Mouse (Mus musculus): ENCODE results near the gene Pus3. TPM values are rescaled to one million over a fixed set of nuclear protein-coding genes. Genes with fewer than 3 reads are reported as not detected.

The Pus3 gene
- total and polyA plus RNA-seq, 2 experiments from 2014 or later: 7.9 to 9.2 TPM

DNA sequence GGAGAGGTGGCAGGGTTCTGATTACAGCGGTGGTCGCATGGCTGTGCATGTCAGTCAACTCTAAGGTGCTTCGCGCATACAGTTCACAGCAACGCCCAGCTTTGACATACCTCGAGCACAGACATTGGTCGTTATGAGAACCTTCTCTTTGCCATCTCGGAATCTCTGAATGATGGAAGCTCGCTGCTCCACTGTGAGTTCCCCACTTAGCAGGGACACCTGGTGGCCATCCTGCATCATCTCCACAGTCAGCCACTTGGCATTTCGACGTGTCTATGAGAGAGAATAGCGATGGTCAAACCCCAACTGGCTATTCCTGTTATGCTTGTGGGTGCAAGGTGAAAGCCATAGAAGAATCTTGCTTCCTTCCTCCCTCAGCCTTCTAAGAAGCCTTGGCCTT is 12.7 kb upstream of the Pus3 start:
- Histone ChIP-seq H3K9me3 (replicated peaks; ENCODE audit: control insufficient read depth, low read length) (no peaks in the 10 kb centered on the region), H3K4me1 (ENCODE audit: control insufficient read depth, insufficient read depth) (no peaks in the 10 kb centered on the region; the same call in 1 of the 2 replicates), H3K4me3 (ENCODE audit: low read depth, low read length) (no peak overlapping the region), H3K27ac (ENCODE audit: low read depth) (no peak overlapping the region), H3K9ac (replicated peaks; ENCODE audit: low read depth, low read length) (no peak overlapping the region), H3K36me3 (replicated peaks; ENCODE audit: control insufficient read depth, insufficient read depth, low read length) (no peaks in the 10 kb centered on the region), H3K27me3 (ENCODE audit: control insufficient read depth, insufficient read depth, low read length) (no peaks in the 10 kb centered on the region), H3K4me2 (ENCODE audit: low read depth, low read length) (no peak overlapping the region)
- 59% methylated on average over 12 of the region's 12 CpGs for WGBS
- ATAC-seq (ENCODE audit: insufficient read depth, low read depth) (no peak), DNase-seq (ENCODE audit: low spot score) (no peak)
- TF ChIP-seq CTCF (IDR thresholded peaks at IDR 0.05; ENCODE audit: low read depth) (peak; percentile 34; the same call in 1 of the 2 replicates), EP300 (IDR thresholded peaks at IDR 0.05; ENCODE audit: low read depth) (no peak)

DNA sequence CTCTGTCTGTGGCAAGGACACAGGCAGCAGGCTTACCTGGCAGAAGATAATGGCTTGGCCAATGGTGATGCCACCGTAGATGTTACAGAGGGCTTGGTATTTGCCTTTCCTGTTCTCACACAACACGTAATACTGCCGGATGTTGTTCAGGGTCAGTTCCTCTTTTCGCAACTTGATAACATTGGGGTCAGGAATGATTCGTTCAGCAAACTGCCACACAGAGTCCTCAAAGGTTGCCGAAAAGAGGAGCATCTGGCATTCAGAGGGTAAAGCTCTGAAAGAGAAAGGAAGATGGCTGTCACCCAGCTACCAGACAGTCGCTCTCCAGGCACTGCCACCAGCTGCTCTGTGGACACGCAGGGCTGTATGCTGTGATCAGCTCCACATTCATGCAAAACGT is 11.7 kb upstream of the Pus3 start:
- no peak overlapping the region for H3K9ac ChIP-seq (replicated peaks; ENCODE audit: low read depth, low read length)
- H3K9me3 ChIP-seq (replicated peaks; ENCODE audit: control insufficient read depth, low read length): no peaks in the 10 kb centered on the region
- no peak overlapping the region for H3K27ac ChIP-seq (ENCODE audit: low read depth)
- ATAC-seq (ENCODE audit: insufficient read depth, low read depth): no peak
- no peak for TF ChIP-seq CTCF (IDR thresholded peaks at IDR 0.05; ENCODE audit: low read depth)
- TF ChIP-seq EP300 (IDR thresholded peaks at IDR 0.05; ENCODE audit: low read depth): no peak
- no peak for DNase-seq (ENCODE audit: low spot score)
- WGBS: 59% methylated on average over 9 of the region's 9 CpGs
- no peaks in the 10 kb centered on the region for H3K36me3 ChIP-seq (replicated peaks; ENCODE audit: control insufficient read depth, insufficient read depth, low read length)
- H3K4me2 ChIP-seq (ENCODE audit: low read depth, low read length): no peak overlapping the region
- H3K27me3 ChIP-seq (ENCODE audit: control insufficient read depth, insufficient read depth, low read length): no peaks in the 10 kb centered on the region
- no peak overlapping the region for H3K4me3 ChIP-seq (ENCODE audit: low read depth, low read length)
- H3K4me1 ChIP-seq (ENCODE audit: control insufficient read depth, insufficient read depth): no peaks in the 10 kb centered on the region; the same call in 1 of the 2 replicates

DNA sequence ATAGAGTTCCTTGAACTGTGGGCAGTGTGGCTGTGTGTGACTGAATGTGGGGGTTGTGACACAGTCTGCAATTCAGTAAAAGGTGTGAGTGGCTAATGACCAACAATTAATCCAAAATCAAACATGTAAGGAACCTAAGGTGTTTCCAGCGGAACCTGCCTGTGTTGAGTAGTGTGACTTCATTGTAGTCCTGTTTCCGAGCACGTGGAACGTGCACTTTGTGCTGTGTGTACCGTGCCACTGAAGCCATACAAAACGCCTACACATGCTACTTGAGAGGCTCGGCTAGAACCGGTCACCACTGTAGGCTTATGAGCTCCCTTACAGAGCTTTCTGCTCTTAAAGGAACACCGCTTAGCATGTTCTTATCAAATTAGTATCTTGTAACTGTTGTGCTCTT is 9.9 kb upstream of the Pus3 start:
- H3K9me3 ChIP-seq (replicated peaks; ENCODE audit: control insufficient read depth, low read length): no peaks in the 10 kb centered on the region
- H3K27me3 ChIP-seq (ENCODE audit: control insufficient read depth, insufficient read depth, low read length): no peaks in the 10 kb centered on the region
- H3K4me2 ChIP-seq (ENCODE audit: low read depth, low read length): no peak overlapping the region
- H3K4me3 ChIP-seq (ENCODE audit: low read depth, low read length): no peak overlapping the region
- no peaks in the 10 kb centered on the region; the same call in 1 of the 2 replicates for H3K4me1 ChIP-seq (ENCODE audit: control insufficient read depth, insufficient read depth)
- H3K9ac ChIP-seq (replicated peaks; ENCODE audit: low read depth, low read length): no peak overlapping the region
- H3K36me3 ChIP-seq (replicated peaks; ENCODE audit: control insufficient read depth, insufficient read depth, low read length): no peaks in the 10 kb centered on the region
- DNase-seq (ENCODE audit: low spot score) (no peak), ATAC-seq (ENCODE audit: insufficient read depth, low read depth) (no peak)
- TF ChIP-seq CTCF (IDR thresholded peaks at IDR 0.05; ENCODE audit: low read depth) (no peak), EP300 (IDR thresholded peaks at IDR 0.05; ENCODE audit: low read depth) (no peak)
- 79% methylated on average over 9 of the region's 9 CpGs for WGBS
- no peak overlapping the region for H3K27ac ChIP-seq (ENCODE audit: low read depth)

DNA sequence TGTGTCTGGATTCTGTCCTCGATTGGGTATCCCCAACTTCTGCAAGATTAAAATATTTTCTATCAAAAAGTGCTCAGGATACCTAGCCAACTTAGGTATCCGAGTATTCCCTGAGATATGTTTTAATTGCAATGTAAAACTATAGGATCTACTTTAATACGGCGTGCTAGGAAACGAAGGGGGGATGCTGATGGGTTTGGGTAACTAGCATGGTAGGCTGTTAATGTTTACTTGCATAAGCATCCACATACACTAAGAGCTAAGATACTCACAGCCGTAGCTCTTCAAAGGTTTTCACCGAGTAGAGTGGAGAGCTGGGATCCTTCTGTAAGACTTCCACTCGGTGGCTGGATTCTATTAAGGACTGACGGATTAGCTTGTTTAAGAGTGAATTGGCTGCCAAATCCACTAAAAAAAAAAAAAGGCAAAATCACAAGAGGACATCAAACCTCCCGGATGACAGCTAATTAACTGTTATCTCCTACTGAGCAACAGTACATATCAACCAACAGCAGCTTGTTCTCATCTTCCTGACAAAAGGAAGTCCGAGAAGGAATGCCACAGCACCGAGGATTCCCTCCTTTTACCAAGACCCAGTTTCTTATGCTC is 1.8 kb upstream of the Pus3 start:
- no peak overlapping the region for H3K27ac ChIP-seq (ENCODE audit: low read depth)
- DNase-seq (ENCODE audit: low spot score): no peak
- H3K4me3 ChIP-seq (ENCODE audit: low read depth, low read length): no peak overlapping the region
- H3K4me1 ChIP-seq (ENCODE audit: control insufficient read depth, insufficient read depth): peaks cover 9% of the 10 kb centered on the region
- no peak overlapping the region for H3K4me2 ChIP-seq (ENCODE audit: low read depth, low read length)
- H3K27me3 ChIP-seq (ENCODE audit: control insufficient read depth, insufficient read depth, low read length): peaks cover 20% of the 10 kb centered on the region
- ATAC-seq (ENCODE audit: insufficient read depth, low read depth): no peak
- no peak for TF ChIP-seq CTCF (IDR thresholded peaks at IDR 0.05; ENCODE audit: low read depth)
- TF ChIP-seq EP300 (IDR thresholded peaks at IDR 0.05; ENCODE audit: low read depth): no peak
- no peaks in the 10 kb centered on the region for H3K9me3 ChIP-seq (replicated peaks; ENCODE audit: control insufficient read depth, low read length)
- 44% methylated on average over 12 of the region's 12 CpGs for WGBS
- peaks cover 9% of the 10 kb centered on the region; the same call in 1 of the 2 replicates for H3K36me3 ChIP-seq (replicated peaks; ENCODE audit: control insufficient read depth, insufficient read depth, low read length)
- H3K9ac ChIP-seq (replicated peaks; ENCODE audit: low read depth, low read length): no peak overlapping the region

- peak; percentile 79; the same call in 1 of the 2 replicates for ATAC-seq (ENCODE audit: insufficient read depth, low read depth)
- H3K9ac ChIP-seq (replicated peaks; ENCODE audit: low read depth, low read length): peak overlapping the region; percentile 45
- WGBS: 2% methylated on average over 31 of the region's 31 CpGs
- H3K27me3 ChIP-seq (ENCODE audit: control insufficient read depth, insufficient read depth, low read length): peaks cover 20% of the 10 kb centered on the region
- peak overlapping the region; percentile 100 for H3K4me2 ChIP-seq (ENCODE audit: low read depth, low read length)
- H3K4me1 ChIP-seq (ENCODE audit: control insufficient read depth, insufficient read depth): peaks cover 9% of the 10 kb centered on the region
- no peaks in the 10 kb centered on the region for H3K9me3 ChIP-seq (replicated peaks; ENCODE audit: control insufficient read depth, low read length)
- peak; percentile 79 for DNase-seq (ENCODE audit: low spot score)
- peak overlapping the region; percentile 63 for H3K4me3 ChIP-seq (ENCODE audit: low read depth, low read length)
- H3K27ac ChIP-seq (ENCODE audit: low read depth): peak overlapping the region; percentile 5; the same call in 1 of the 2 replicates
- peaks cover 12% of the 10 kb centered on the region; the same call in 1 of the 2 replicates for H3K36me3 ChIP-seq (replicated peaks; ENCODE audit: control insufficient read depth, insufficient read depth, low read length)
- no peak for TF ChIP-seq EP300 (IDR thresholded peaks at IDR 0.05; ENCODE audit: low read depth)
- TF ChIP-seq CTCF (IDR thresholded peaks at IDR 0.05; ENCODE audit: low read depth): no peak
These were observed 855 bp downstream of the Pus3 start for GRCm38 (mm10) chr9:35559009-35559890.

Measured in heart, postnatal 0 days (tissue).